Comparison of ENCODE assay signal across 30 mouse cellular contexts in genomic region chr6:127911687-127912086, GRCm38 (mm10). TPM values are rescaled to one million over a fixed set of nuclear protein-coding genes. Genes with fewer than 3 reads are reported as not detected.
DNase-seq lines count a peak whose midpoint lies in the region; ATAC-seq and TF ChIP-seq lines count a peak whose summit lies in the region.
"Had no signal": no experiment of that assay in that cellular context is flagged by ENCODE, and none has a peak within 500 bp of the region (broad histone marks: within the 10 kb centered on the region; RNA-seq: fewer than 3 reads in every experiment).

No protein-coding gene starts in this region.

- H3K4me3 ChIP-seq in midbrain, embryonic 11.5 days (ENCODE audit: low read depth, low read length), result no peak overlapping the region
- no peak overlapping the region for H3K4me3 ChIP-seq in midbrain, postnatal 0 days (ENCODE audit: low read depth, low read length)
- no peak overlapping the region for H3K4me3 ChIP-seq in intestine, embryonic 15.5 days (replicated peaks)
- H3K4me3 ChIP-seq in intestine, postnatal 0 days (ENCODE audit: low read depth, low read length), result no peak overlapping the region
- H3K4me3 ChIP-seq in liver, embryonic 16.5 days (ENCODE audit: low read depth, low read length), result no peak overlapping the region
- H3K4me3 ChIP-seq in thymus, adult 2 months (ENCODE audit: control insufficient read depth, insufficient read depth, low read length), result no peak overlapping the region
- H3K4me3 ChIP-seq: embryonic facial prominence, embryonic 12.5 days; embryonic facial prominence, embryonic 15.5 days; heart, embryonic 12.5 days; heart, embryonic 15.5 days; hindbrain, embryonic 10.5 days; hindbrain, embryonic 13.5 days had no signal

- DNase-seq in midbrain, embryonic 11.5 days (ENCODE audit: low spot score, missing footprints), result peak; percentile 51
- DNase-seq in midbrain, postnatal 0 days (ENCODE audit: low spot score), result no peak
- DNase-seq in thymus, adult 2 months, result no peak
- no peak for DNase-seq in layer of hippocampus, adult 9-11 months
- no peak for DNase-seq in MN1 (ENCODE audit: low spot score)
- DNase-seq: adrenal gland, adult 8-10 months; adrenal gland, postnatal 36 days; cerebellum, adult 11 months; cerebellum, adult 2 months; cerebellum, adult 9-11 months; cerebellum, postnatal 25 days; forebrain, postnatal 0 days; gastrocnemius, postnatal 25 days; heart, adult 18-20 months; heart, postnatal 10 days; heart, postnatal 36 days had no signal

- H3K27me3 ChIP-seq in midbrain, embryonic 11.5 days (ENCODE audit: control insufficient read depth, insufficient read depth, low read length), result no peaks in the 10 kb centered on the region
- H3K27me3 ChIP-seq in midbrain, postnatal 0 days (ENCODE audit: insufficient read depth, low read length), result 0 out of 2 replicates have a peak, but pooled peaks cover 2% of the 10 kb centered on the region
- H3K27me3 ChIP-seq in intestine, embryonic 15.5 days (replicated peaks), result no peaks in the 10 kb centered on the region
- H3K27me3 ChIP-seq in intestine, postnatal 0 days (replicated peaks; ENCODE audit: control insufficient read depth, insufficient read depth, low read length), result no peaks in the 10 kb centered on the region
- H3K27me3 ChIP-seq in liver, embryonic 16.5 days (ENCODE audit: control insufficient read depth, insufficient read depth, low read depth, low read length), result no peaks in the 10 kb centered on the region
- H3K27me3 ChIP-seq in thymus, adult 2 months (ENCODE audit: control insufficient read depth, insufficient read depth, low read length), result no peaks in the 10 kb centered on the region
- H3K27me3 ChIP-seq: embryonic facial prominence, embryonic 12.5 days; embryonic facial prominence, embryonic 15.5 days; heart, embryonic 12.5 days; heart, embryonic 15.5 days; hindbrain, embryonic 13.5 days had no signal

- H3K27ac ChIP-seq in midbrain, embryonic 11.5 days (ENCODE audit: low read depth, low read length), result no peak overlapping the region
- no peak overlapping the region for H3K27ac ChIP-seq in midbrain, postnatal 0 days (ENCODE audit: low read depth, low read length)
- no peak overlapping the region for H3K27ac ChIP-seq in intestine, embryonic 15.5 days
- H3K27ac ChIP-seq in intestine, postnatal 0 days (ENCODE audit: low read depth, low read length), result no peak overlapping the region
- no peak overlapping the region for H3K27ac ChIP-seq in liver, embryonic 16.5 days (ENCODE audit: low read length)
- no peak overlapping the region for H3K27ac ChIP-seq in thymus, adult 2 months (ENCODE audit: control insufficient read depth, insufficient read depth, low read length)
- H3K27ac ChIP-seq: embryonic facial prominence, embryonic 12.5 days; heart, embryonic 15.5 days; hindbrain, embryonic 10.5 days; hindbrain, embryonic 13.5 days had no signal

- no peaks in the 10 kb centered on the region for H3K4me1 ChIP-seq in midbrain, embryonic 11.5 days (ENCODE audit: control insufficient read depth, insufficient read depth, low read length)
- no peaks in the 10 kb centered on the region for H3K4me1 ChIP-seq in midbrain, postnatal 0 days (ENCODE audit: insufficient read depth, low read length)
- no peaks in the 10 kb centered on the region for H3K4me1 ChIP-seq in intestine, embryonic 15.5 days (replicated peaks)
- H3K4me1 ChIP-seq in intestine, postnatal 0 days (replicated peaks; ENCODE audit: control insufficient read depth, insufficient read depth, low read length), result no peaks in the 10 kb centered on the region
- no peaks in the 10 kb centered on the region; the same call in 1 of the 2 replicates for H3K4me1 ChIP-seq in liver, embryonic 16.5 days (ENCODE audit: control insufficient read depth, low read depth, low read length)
- H3K4me1 ChIP-seq in thymus, adult 2 months (replicated peaks; ENCODE audit: control insufficient read depth, insufficient read depth, low read length), result no peaks in the 10 kb centered on the region
- H3K4me1 ChIP-seq: embryonic facial prominence, embryonic 12.5 days; embryonic facial prominence, embryonic 15.5 days; heart, embryonic 12.5 days; heart, embryonic 15.5 days had no signal

- no peaks in the 10 kb centered on the region for H3K36me3 ChIP-seq in midbrain, embryonic 11.5 days (ENCODE audit: control insufficient read depth, insufficient read depth, low read length)
- H3K36me3 ChIP-seq in midbrain, postnatal 0 days (ENCODE audit: insufficient read depth, low read length), result no peaks in the 10 kb centered on the region
- H3K36me3 ChIP-seq in intestine, embryonic 15.5 days, result no peaks in the 10 kb centered on the region
- no peaks in the 10 kb centered on the region for H3K36me3 ChIP-seq in intestine, postnatal 0 days (ENCODE audit: control insufficient read depth, insufficient read depth)
- no peaks in the 10 kb centered on the region for H3K36me3 ChIP-seq in liver, embryonic 16.5 days (ENCODE audit: control insufficient read depth, insufficient read depth)
- no peaks in the 10 kb centered on the region for H3K36me3 ChIP-seq in thymus, adult 2 months (ENCODE audit: control insufficient read depth, insufficient read depth, low read length)
- H3K36me3 ChIP-seq: heart, embryonic 12.5 days; heart, embryonic 15.5 days had no signal

- no peak for TF ChIP-seq CTCF in midbrain, postnatal 0 days (IDR thresholded peaks at IDR 0.05)
- TF ChIP-seq CTCF in intestine, postnatal 0 days (IDR thresholded peaks at IDR 0.05; ENCODE audit: low read depth), result no peak
- TF ChIP-seq CTCF in thymus, adult 2 months (IDR thresholded peaks at IDR 0.05; ENCODE audit: borderline replicate concordance, control insufficient read depth, extremely low read depth, insufficient read depth, low read length, poor library complexity), result no peak

- no peak for ATAC-seq in midbrain, embryonic 11.5 days (ENCODE audit: low FRiP score)
- ATAC-seq in midbrain, postnatal 0 days (ENCODE audit: low FRiP score), result no peak
- ATAC-seq in intestine, embryonic 15.5 days, result peak; percentile 87
- ATAC-seq in intestine, postnatal 0 days, result peak; percentile 70
- 0 out of 2 replicates have a peak, but pooled peaks have one; percentile 21 for ATAC-seq in liver, embryonic 16.5 days (ENCODE audit: low read depth)
- ATAC-seq: activated CD4-positive, CD25-positive, alpha-beta regulatory T cell, adult 4 months; CD4-positive, CD25-positive, alpha-beta regulatory T cell, adult 4 months; forebrain, embryonic 14.5 days; forebrain, postnatal 0 days had no signal

- no peaks in the 10 kb centered on the region for H3K9me3 ChIP-seq in midbrain, embryonic 11.5 days (ENCODE audit: control insufficient read depth, low read length)
- H3K9me3 ChIP-seq in midbrain, postnatal 0 days (ENCODE audit: low read length), result no peaks in the 10 kb centered on the region
- H3K9me3 ChIP-seq in intestine, embryonic 15.5 days, result no peaks in the 10 kb centered on the region
- no peaks in the 10 kb centered on the region for H3K9me3 ChIP-seq in intestine, postnatal 0 days (ENCODE audit: control insufficient read depth)
- H3K9me3 ChIP-seq in liver, embryonic 16.5 days (replicated peaks; ENCODE audit: control insufficient read depth, low read length), result no peaks in the 10 kb centered on the region
- H3K9me3 ChIP-seq: embryonic facial prominence, embryonic 15.5 days; heart, embryonic 15.5 days; hindbrain, embryonic 13.5 days had no signal

- no peak overlapping the region for H3K4me2 ChIP-seq in midbrain, embryonic 11.5 days
- H3K4me2 ChIP-seq in midbrain, postnatal 0 days (ENCODE audit: low read depth, low read length, poor library complexity, severe bottlenecking), result no peak overlapping the region
- H3K4me2 ChIP-seq in intestine, embryonic 15.5 days (replicated peaks), result no peak overlapping the region
- H3K4me2 ChIP-seq in intestine, postnatal 0 days (replicated peaks; ENCODE audit: low read depth), result no peak overlapping the region
- H3K4me2 ChIP-seq in liver, embryonic 16.5 days (ENCODE audit: low read depth, low read length), result no peak overlapping the region
- H3K4me2 ChIP-seq: embryonic facial prominence, embryonic 12.5 days; embryonic facial prominence, embryonic 15.5 days; heart, embryonic 12.5 days; heart, embryonic 15.5 days; hindbrain, embryonic 13.5 days had no signal

- H3K9ac ChIP-seq in midbrain, embryonic 11.5 days (ENCODE audit: low read length), result no peak overlapping the region
- no peak overlapping the region for H3K9ac ChIP-seq in midbrain, postnatal 0 days (replicated peaks; ENCODE audit: low read length, poor library complexity, severe bottlenecking)
- H3K9ac ChIP-seq in intestine, embryonic 15.5 days, result no peak overlapping the region
- no peak overlapping the region for H3K9ac ChIP-seq in intestine, postnatal 0 days (ENCODE audit: low read depth, low read length)
- H3K9ac ChIP-seq in liver, embryonic 16.5 days (ENCODE audit: low read depth, low read length), result no peak overlapping the region
- H3K9ac ChIP-seq: embryonic facial prominence, embryonic 12.5 days; embryonic facial prominence, embryonic 15.5 days; forebrain, postnatal 0 days; heart, embryonic 12.5 days; heart, embryonic 15.5 days; hindbrain, embryonic 13.5 days had no signal

- 71% methylated on average over 4 of the region's 4 CpGs for WGBS in midbrain, embryonic 11.5 days
- 66% methylated on average over 4 of the region's 4 CpGs for WGBS in midbrain, postnatal 0 days
- 52% methylated on average over 4 of the region's 4 CpGs for WGBS in intestine, embryonic 15.5 days
- 40% methylated on average over 4 of the region's 4 CpGs for WGBS in intestine, postnatal 0 days
- 46% methylated on average over 4 of the region's 4 CpGs for WGBS in liver, embryonic 16.5 days (ENCODE audit: insufficient replicate concordance)
- WGBS in thymus, adult 2 months, result 83% methylated on average over 4 of the region's 4 CpGs

- no peak for TF ChIP-seq POLR2A in thymus, adult 2 months (IDR thresholded peaks at IDR 0.05; ENCODE audit: control insufficient read depth, extremely low read depth, insufficient read depth, low read length, poor library complexity)

RNA-seq across cellular contexts. Expression of gene Tspan11, which starts 24.3 kb away (rescaled TPM):
- polyA plus RNA-seq in midbrain, embryonic 11.5 days (2014; fragmentation: Nextera tagmentation; extraction: Ambion mirVana), result 10.8 and 13.3 TPM in 2 replicates
- 5.0 and 6.5 TPM in 2 replicates for total RNA-seq in midbrain, postnatal 0 days (2014; rRNA removed)
- 2.6 and 3.0 TPM in 2 replicates for polyA plus RNA-seq in midbrain, postnatal 0 days (2015; fragmentation: Nextera tagmentation; extraction: Ambion mirVana)
- 2.9 and 3.2 TPM in 2 replicates for polyA plus RNA-seq in intestine, embryonic 15.5 days (2015; fragmentation: Nextera tagmentation; extraction: Ambion mirVana)
- 2.7 and 3.8 TPM in 2 replicates for polyA plus RNA-seq in intestine, postnatal 0 days (2015; fragmentation: Nextera tagmentation; extraction: Ambion mirVana)
- polyA plus RNA-seq in liver, embryonic 16.5 days (2015; fragmentation: Nextera tagmentation; extraction: Ambion mirVana), result 0.13 and 0.41 TPM in 2 replicates
- polyA plus RNA-seq in thymus, adult 2 months (2012; rRNA removed), result 1.4 and 2.4 TPM in 2 replicates
- total RNA-seq: common myeloid progenitor, adult 5-6 weeks; MEL had no signal
- polyA plus RNA-seq: activated CD4-positive, CD25-positive, alpha-beta regulatory T cell, adult 4 months; CD4-positive, CD25-positive, alpha-beta regulatory T cell, adult 4 months had no signal

Comparison
In these comparisons a context has a peak if more than half of its experiments do, and no peak if none do; other contexts are left out.
1. ATAC-seq: peak in intestine, embryonic 15.5 days (single experiment), intestine, postnatal 0 days (single experiment) and liver, embryonic 16.5 days (single experiment); none in midbrain, embryonic 11.5 days (single experiment) and midbrain, postnatal 0 days (single experiment).